Mouse (Mus musculus): ENCODE data around the gene Nepn.

GRCm38 (mm10) chr10:52360241-52360735 lies 28.5 kb upstream of the Nepn start:
- TF ChIP-seq MAFK (IDR thresholded peaks at IDR 0.05; ENCODE audit: insufficient read depth, low read depth, low read length) = no peak
- no peak for TF ChIP-seq ZC3H11A (IDR thresholded peaks at IDR 0.05; ENCODE audit: borderline replicate concordance, low read depth, low read length)
- no peak for TF ChIP-seq ZNF384 (IDR thresholded peaks at IDR 0.05; ENCODE audit: low read depth, low read length)
